Mouse (Mus musculus) limb, embryonic 14.5 days (tissue): ENCODE results near the gene Cyp19a1. TPM values are rescaled to one million over a fixed set of nuclear protein-coding genes. Genes with fewer than 3 reads are reported as not detected.

Experiments used
- ATAC-seq: fragments of 200-750 bp; cut with Nextera tagmentation; 2 replicates; pipeline ENCODE4 v1.8.0; 2017; ENCODE audit warnings: low read depth, moderate number of reproducible peaks, moderate TSS enrichment; ENCODE audit not compliant: low FRiP score
- DNase-seq: peaks from one replicate; pipeline ENCODE4 v3.0.0-alpha.2; 2015; ENCODE audit warnings: low spot score
- H3K27ac ChIP-seq: fragments of 300-500 bp; sonication (generic); replicated peaks from 2 replicates; pipeline ENCODE4 v1.5.1; 2014; ENCODE audit warnings: low read depth, mild to moderate bottlenecking, low read length, moderate library complexity, mixed read lengths
- H3K27me3 ChIP-seq: fragments of 300-500 bp; sonication (generic); 2 replicates; pipeline ENCODE4 v1.6.1; 2014; ENCODE audit warnings: low read length, mixed read lengths; ENCODE audit not compliant: control insufficient read depth, insufficient read depth
- H3K36me3 ChIP-seq: fragments of 300-500 bp; sonication (generic); 2 replicates; pipeline ENCODE4 v1.6.1; 2014; ENCODE audit warnings: mild to moderate bottlenecking, low read length, moderate library complexity, mixed read lengths; ENCODE audit not compliant: control insufficient read depth, insufficient read depth
- H3K4me1 ChIP-seq: fragments of 300-500 bp; sonication (generic); 2 replicates; pipeline ENCODE4 v1.6.1; 2014; ENCODE audit warnings: antibody characterized with exemption, low read length, mixed read lengths; ENCODE audit not compliant: control insufficient read depth, insufficient read depth
- H3K4me2 ChIP-seq: fragments of 300-500 bp; sonication (generic); replicated peaks from 2 replicates; pipeline ENCODE4 v1.6.1; 2014; ENCODE audit warnings: low read depth, mild to moderate bottlenecking, low read length, moderate library complexity; ENCODE audit not compliant: severe bottlenecking
- H3K4me3 ChIP-seq: fragments of 300-500 bp; sonication (generic); replicated peaks from 2 replicates; pipeline ENCODE4 v1.5.1; 2014; ENCODE audit warnings: low read length
- H3K9ac ChIP-seq: fragments of 300-500 bp; sonication (generic); 2 replicates; pipeline ENCODE4 v1.6.1; 2014; ENCODE audit warnings: mild to moderate bottlenecking, low read depth, low read length, moderate library complexity; ENCODE audit not compliant: severe bottlenecking
- H3K9me3 ChIP-seq: fragments of 300-500 bp; sonication (generic); 2 replicates; pipeline ENCODE4 v1.6.1; 2016; ENCODE audit warnings: low read length; ENCODE audit not compliant: control insufficient read depth
- POLR2A ChIP-seq: fragments of 200-500 bp; IDR thresholded peaks from 2 replicates; pipeline ENCODE4 v1.8.0; 2012; ENCODE audit warnings: inconsistent platforms, mild to moderate bottlenecking, moderate library complexity, borderline replicate concordance; ENCODE audit not compliant: insufficient read depth, insufficient read length; ENCODE audit errors: extremely low read depth
- WGBS: fragments of 180-500 bp; shearing (Covaris S2); extraction: QIAGEN DNeasy Blood & Tissue Kit; methylation state at CpG from one replicate; pipeline ENCODE4 v1.1.7; 2014; 5-methylcytosine and 5-hydroxymethylcytosine counted together
- polyA plus RNA-seq, 2 experiments: library from polyadenylated mRNA; depleted of rRNA in 1 of 2; stranded (reverse) in 1 of 2; unstranded in 1 of 2; fragments of >200 nt; fragmentation: Nextera tagmentation in 1 of 2; extraction: Ambion mirVana in 1 of 2; gene quantifications; 2 replicates each; pipeline versions ENCODE4 v1.2.1 to v1.2.3; 2012 to 2014

The Cyp19a1 gene
- polyA plus RNA-seq, 2 experiments = 0.10 TPM; not detected in 1

GRCm38 (mm10) chr9:54216511-54216910, 51.4 kb downstream of the Cyp19a1 start:
- no peaks in the 10 kb centered on the region for H3K4me1 ChIP-seq
- H3K27ac ChIP-seq = no peak overlapping the region
- 64% methylated on average over 5 of the region's 5 CpGs for WGBS
- H3K27me3 ChIP-seq = no peaks in the 10 kb centered on the region
- TF ChIP-seq POLR2A = no peak
- no peaks in the 10 kb centered on the region for H3K36me3 ChIP-seq
- no peak overlapping the region for H3K4me3 ChIP-seq
- ATAC-seq = no peak
- no peak for DNase-seq
- no peak overlapping the region for H3K4me2 ChIP-seq
- H3K9ac ChIP-seq = no peak overlapping the region
- no peaks in the 10 kb centered on the region for H3K9me3 ChIP-seq

- TF ChIP-seq POLR2A = no peak
- WGBS = 90% methylated on average over 9 of the region's 9 CpGs
- no peak for DNase-seq
- Histone ChIP-seq H3K4me2 (no peak overlapping the region), H3K36me3 (no peaks in the 10 kb centered on the region), H3K9ac (no peak overlapping the region), H3K4me1 (no peaks in the 10 kb centered on the region), H3K4me3 (no peak overlapping the region), H3K27ac (no peak overlapping the region), H3K9me3 (no peaks in the 10 kb centered on the region), H3K27me3 (no peaks in the 10 kb centered on the region)
- ATAC-seq = no peak
Measured at GRCm38 (mm10) chr9:54214881-54215280, 53.0 kb downstream of the Cyp19a1 start.

GRCm38 (mm10) chr9:54194790-54195189, 73.1 kb downstream of the Cyp19a1 start:
- H3K4me3 ChIP-seq = no peak overlapping the region

GRCm38 (mm10) chr9:54191435-54191834, 76.5 kb downstream of the Cyp19a1 start:
- DNase-seq (no peak), ATAC-seq (no peak)
- 78% methylated on average over 3 of the region's 3 CpGs for WGBS
- Histone ChIP-seq H3K9me3 (no peaks in the 10 kb centered on the region), H3K36me3 (no peaks in the 10 kb centered on the region), H3K27ac (no peak overlapping the region), H3K27me3 (no peaks in the 10 kb centered on the region), H3K9ac (no peak overlapping the region), H3K4me3 (no peak overlapping the region), H3K4me1 (no peaks in the 10 kb centered on the region), H3K4me2 (no peak overlapping the region)
- TF ChIP-seq POLR2A = no peak

More at GRCm38 (mm10) chr9:54194790-54195189, 73.1 kb downstream of the Cyp19a1 start:
- TF ChIP-seq POLR2A = no peak
- ATAC-seq = no peak
- no peak overlapping the region for H3K4me2 ChIP-seq
- no peaks in the 10 kb centered on the region for H3K4me1 ChIP-seq
- WGBS = 67% methylated on average over 5 of the region's 5 CpGs
- H3K9me3 ChIP-seq = no peaks in the 10 kb centered on the region
- DNase-seq = no peak
- no peak overlapping the region for H3K27ac ChIP-seq
- H3K9ac ChIP-seq = no peak overlapping the region
- H3K36me3 ChIP-seq = no peaks in the 10 kb centered on the region
- H3K27me3 ChIP-seq = no peaks in the 10 kb centered on the region

- no peak overlapping the region for H3K27ac ChIP-seq
- no peaks in the 10 kb centered on the region for H3K9me3 ChIP-seq
- H3K4me1 ChIP-seq = no peaks in the 10 kb centered on the region
- no peak overlapping the region for H3K9ac ChIP-seq
- H3K4me3 ChIP-seq = no peak overlapping the region
- H3K36me3 ChIP-seq = no peaks in the 10 kb centered on the region
- 78% methylated on average over 7 of the region's 7 CpGs for WGBS
- no peaks in the 10 kb centered on the region for H3K27me3 ChIP-seq
- no peak overlapping the region for H3K4me2 ChIP-seq
- TF ChIP-seq POLR2A = no peak
- DNase-seq (no peak), ATAC-seq (no peak)
Measured at GRCm38 (mm10) chr9:54182484-54182883, 85.4 kb downstream of the Cyp19a1 start.

- no peaks in the 10 kb centered on the region for H3K4me1 ChIP-seq
- no peak for ATAC-seq
- 16% methylated on average over 2 of the region's 2 CpGs for WGBS
- no peaks in the 10 kb centered on the region for H3K36me3 ChIP-seq
- H3K4me2 ChIP-seq = no peak overlapping the region
- DNase-seq = peak; percentile 73
- no peak overlapping the region for H3K27ac ChIP-seq
- TF ChIP-seq POLR2A = no peak
- H3K9me3 ChIP-seq = no peaks in the 10 kb centered on the region
- H3K9ac ChIP-seq = no peak overlapping the region
- no peaks in the 10 kb centered on the region for H3K27me3 ChIP-seq
- H3K4me3 ChIP-seq = no peak overlapping the region
Measured at GRCm38 (mm10) chr9:54181330-54181729, 86.6 kb downstream of the Cyp19a1 start.
